In the genomic region with DNA sequence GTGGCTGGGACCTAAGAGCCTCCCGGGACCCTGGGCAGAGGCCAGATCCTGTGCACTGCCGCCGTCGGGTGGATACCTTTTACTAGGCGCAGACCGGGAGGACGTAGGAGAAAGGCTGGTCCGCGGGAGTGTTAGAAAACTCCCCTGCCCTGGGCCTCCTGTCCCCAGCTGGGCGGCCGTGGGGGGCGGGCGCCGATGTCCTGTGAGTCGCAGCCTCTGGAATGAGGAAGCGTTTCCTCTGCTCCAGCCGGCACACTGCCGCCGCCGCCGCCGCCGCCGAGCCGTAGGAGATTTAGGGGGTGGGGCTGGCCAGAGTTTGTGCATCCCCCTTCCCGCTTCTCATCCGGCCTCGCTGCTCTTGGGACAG, we compare ENCODE assay signal across 9 mouse cellular contexts. TPM values are rescaled to one million over a fixed set of nuclear protein-coding genes. Genes with fewer than 3 reads are reported as not detected.
A peak's percentile ranks its signal among the peaks of the same experiment; 100 is the strongest.
DNase-seq lines count a peak whose midpoint lies in the region; ATAC-seq and TF ChIP-seq lines count a peak whose summit lies in the region.
"Had no signal": no experiment of that assay in that cellular context is flagged by ENCODE, and none has a peak within 500 bp of the region (broad histone marks: within the 10 kb centered on the region; RNA-seq: fewer than 3 reads in every experiment).

No protein-coding gene starts in this region.

- peak overlapping the region; percentile 89 for H3K27ac ChIP-seq in cortical plate, adult 2 months (ENCODE audit: insufficient read depth, low read length)
- peak overlapping the region; percentile 88 for H3K27ac ChIP-seq in liver, embryonic 11.5 days (ENCODE audit: low read depth, low read length)
- H3K27ac ChIP-seq in midbrain, postnatal 0 days (ENCODE audit: low read depth, low read length) = peak overlapping the region; percentile 83

- DNase-seq in frontal cortex, postnatal 14 days (ENCODE audit: low spot score in 2 of 2) = no peak
- DNase-seq in gastrocnemius, postnatal 25 days = peak; percentile 83
- peak; percentile 63 for DNase-seq in induced T-regulatory cell, adult 2 months (ENCODE audit: low read depth)
- peak; percentile 80 for DNase-seq in liver, embryonic 11.5 days (ENCODE audit: low spot score)
- DNase-seq in midbrain, postnatal 0 days (ENCODE audit: low spot score) = peak; percentile 56
- DNase-seq in thymus, postnatal 25 days = peak; percentile 45

- peak overlapping the region; percentile 79 for H3K9ac ChIP-seq in liver, embryonic 11.5 days (ENCODE audit: low read depth, low read length)
- peak overlapping the region; percentile 86 for H3K9ac ChIP-seq in midbrain, postnatal 0 days (replicated peaks; ENCODE audit: low read length, poor library complexity, severe bottlenecking)

- peaks cover 4% of the 10 kb centered on the region; the same call in 1 of the 2 replicates for H3K4me1 ChIP-seq in cortical plate, adult 2 months (ENCODE audit: control insufficient read depth, insufficient read depth, low read length)
- peaks cover 19% of the 10 kb centered on the region for H3K4me1 ChIP-seq in liver, embryonic 11.5 days (replicated peaks; ENCODE audit: control insufficient read depth, insufficient read depth, low read length)
- no peaks in the 10 kb centered on the region for H3K4me1 ChIP-seq in midbrain, postnatal 0 days (ENCODE audit: insufficient read depth, low read length)

- ATAC-seq in frontal cortex, adult (ENCODE audit: low TSS enrichment) = peak; percentile 33
- ATAC-seq in liver, embryonic 11.5 days (replicated peaks; ENCODE audit: low FRiP score) = peak; percentile 54
- ATAC-seq in midbrain, postnatal 0 days (ENCODE audit: low FRiP score) = peak; percentile 38; the same call in 1 of the 2 replicates

- H3K27me3 ChIP-seq in liver, embryonic 11.5 days (replicated peaks; ENCODE audit: control insufficient read depth, insufficient read depth, low read length) = no peaks in the 10 kb centered on the region
- H3K27me3 ChIP-seq in midbrain, postnatal 0 days (ENCODE audit: insufficient read depth, low read length) = no peaks in the 10 kb centered on the region

- TF ChIP-seq POLR2A in cortical plate, adult 2 months (IDR thresholded peaks at IDR 0.05; ENCODE audit: extremely low read depth, insufficient read depth, low read length) = no peak

- peaks cover 7% of the 10 kb centered on the region; the same call in 1 of the 2 replicates for H3K36me3 ChIP-seq in liver, embryonic 11.5 days (ENCODE audit: control insufficient read depth, insufficient read depth, low read length)
- H3K36me3 ChIP-seq in midbrain, postnatal 0 days (ENCODE audit: insufficient read depth, low read length) = 0 out of 2 replicates have a peak, but pooled peaks cover 7% of the 10 kb centered on the region

- H3K4me3 ChIP-seq in cortical plate, adult 2 months (ENCODE audit: insufficient read depth, low read length) = peak overlapping the region; percentile 84
- peak overlapping the region; percentile 96 for H3K4me3 ChIP-seq in liver, embryonic 11.5 days (ENCODE audit: low read depth, low read length)
- H3K4me3 ChIP-seq in midbrain, postnatal 0 days (ENCODE audit: low read depth, low read length) = peak overlapping the region; percentile 93

- TF ChIP-seq CTCF in cortical plate, adult 2 months (IDR thresholded peaks at IDR 0.05; ENCODE audit: extremely low read depth, insufficient read depth, low read length) = no peak
- TF ChIP-seq CTCF in midbrain, postnatal 0 days (IDR thresholded peaks at IDR 0.05) = no peak

- H3K4me2 ChIP-seq in liver, embryonic 11.5 days = peak overlapping the region; percentile 94
- peak overlapping the region; percentile 61 for H3K4me2 ChIP-seq in midbrain, postnatal 0 days (ENCODE audit: low read depth, low read length, poor library complexity, severe bottlenecking)

- no peaks in the 10 kb centered on the region for H3K9me3 ChIP-seq in liver, embryonic 11.5 days (ENCODE audit: control insufficient read depth, low read length)
- H3K9me3 ChIP-seq in midbrain, postnatal 0 days (ENCODE audit: low read length) = no peaks in the 10 kb centered on the region

- 0% methylated on average over 28 of the region's 28 CpGs for WGBS in liver, embryonic 11.5 days
- WGBS in midbrain, postnatal 0 days = under 1% methylated on average over 26 of the region's 28 CpGs

RNA-seq across cellular contexts. Expression of a gene that starts 0.6 kb away (rescaled TPM):
- 13.3 and 13.6 TPM in 2 replicates for polyA plus RNA-seq in cortical plate, adult 2 months (2012; rRNA removed)
- 10 to 100 TPM; 10.1 to 15.2 TPM for total RNA-seq in gastrocnemius, postnatal 25 days (2021)
- polyA plus RNA-seq in liver, embryonic 11.5 days (2014; fragmentation: Nextera tagmentation; extraction: Ambion mirVana) = 81.1 and 85.3 TPM in 2 replicates
- total RNA-seq in midbrain, postnatal 0 days (2014; rRNA removed) = 43.8 and 55.6 TPM in 2 replicates
- polyA plus RNA-seq in midbrain, postnatal 0 days (2015; fragmentation: Nextera tagmentation; extraction: Ambion mirVana) = 91.0 and 100 TPM in 2 replicates

RNA-seq across cellular contexts. Expression of a gene that starts 0.7 kb away (rescaled TPM):
- polyA plus RNA-seq in cortical plate, adult 2 months (2012; rRNA removed) = 62.8 and 69.7 TPM in 2 replicates
- 10 to 100 TPM; 77.8 to 87.8 TPM for total RNA-seq in gastrocnemius, postnatal 25 days (2021)
- polyA plus RNA-seq in liver, embryonic 11.5 days (2014; fragmentation: Nextera tagmentation; extraction: Ambion mirVana) = 145 and 148 TPM in 2 replicates
- total RNA-seq in midbrain, postnatal 0 days (2014; rRNA removed) = 141 and 143 TPM in 2 replicates
- polyA plus RNA-seq in midbrain, postnatal 0 days (2015; fragmentation: Nextera tagmentation; extraction: Ambion mirVana) = 169 and 182 TPM in 2 replicates

RNA-seq across cellular contexts. Expression of a gene that starts 17.3 kb away (rescaled TPM):
- polyA plus RNA-seq in cortical plate, adult 2 months (2012; rRNA removed) = 0.35 and 0.68 TPM in 2 replicates
- total RNA-seq in gastrocnemius, postnatal 25 days (2021) = 1 to 10 TPM; 8.7 to 9.7 TPM
- 0.62 and 0.68 TPM in 2 replicates for polyA plus RNA-seq in liver, embryonic 11.5 days (2014; fragmentation: Nextera tagmentation; extraction: Ambion mirVana)
- 1.1 TPM in 1 of 2 replicates, not detected in the other for total RNA-seq in midbrain, postnatal 0 days (2014; rRNA removed)
- 0.28 and 0.50 TPM in 2 replicates for polyA plus RNA-seq in midbrain, postnatal 0 days (2015; fragmentation: Nextera tagmentation; extraction: Ambion mirVana)
- total RNA-seq: neutrophil, adult 5-6 weeks had no signal

RNA-seq across cellular contexts. Expression of a gene that starts 21.4 kb away (rescaled TPM):
- polyA plus RNA-seq in cortical plate, adult 2 months (2012; rRNA removed) = 23.5 and 24.5 TPM in 2 replicates
- total RNA-seq in gastrocnemius, postnatal 25 days (2021) = 1 to 10 TPM; 5.6 to 7.4 TPM
- polyA plus RNA-seq in liver, embryonic 11.5 days (2014; fragmentation: Nextera tagmentation; extraction: Ambion mirVana) = 11.7 and 12.3 TPM in 2 replicates
- total RNA-seq in midbrain, postnatal 0 days (2014; rRNA removed) = 21.5 and 22.9 TPM in 2 replicates
- polyA plus RNA-seq in midbrain, postnatal 0 days (2015; fragmentation: Nextera tagmentation; extraction: Ambion mirVana) = 13.0 and 13.3 TPM in 2 replicates

RNA-seq across cellular contexts. Expression of a gene that starts 21.8 kb away (rescaled TPM):
- polyA plus RNA-seq in cortical plate, adult 2 months (2012; rRNA removed) = 4.1 and 4.4 TPM in 2 replicates
- 1 to 10 TPM in 1 of 2 experiments, under 1 TPM in 1; 0.59 to 1.0 TPM for total RNA-seq in gastrocnemius, postnatal 25 days (2021)
- polyA plus RNA-seq in liver, embryonic 11.5 days (2014; fragmentation: Nextera tagmentation; extraction: Ambion mirVana) = 2.6 and 2.7 TPM in 2 replicates
- total RNA-seq in midbrain, postnatal 0 days (2014; rRNA removed) = 2.2 and 2.7 TPM in 2 replicates
- polyA plus RNA-seq in midbrain, postnatal 0 days (2015; fragmentation: Nextera tagmentation; extraction: Ambion mirVana) = 2.2 and 2.3 TPM in 2 replicates

Comparison
In these comparisons a context has a peak if more than half of its experiments do, and no peak if none do; other contexts are left out.
1. DNase-seq: peak in gastrocnemius, postnatal 25 days (single experiment), induced T-regulatory cell, adult 2 months (single experiment), liver, embryonic 11.5 days (single experiment), midbrain, postnatal 0 days (single experiment) and thymus, postnatal 25 days (single experiment); none in frontal cortex, postnatal 14 days (0 of 2).
2. Peak in every context shown above with its lines, with median percentiles within 50 percentile points of each other: ATAC-seq, H3K27ac ChIP-seq and H3K4me3 ChIP-seq.